Mouse (Mus musculus) megakaryocyte-erythroid progenitor cell, adult 5-6 weeks (primary cell): ENCODE data around the gene Ocm. TPM values are rescaled to one million over a fixed set of nuclear protein-coding genes. Genes with fewer than 3 reads are reported as not detected.
A peak's percentile ranks its signal among the peaks of the same experiment; 100 is the strongest.

Experiments used
- ATAC-seq: replicated peaks from 2 replicates; pipeline ENCODE4 v1.8.0; 2016; ENCODE audit warnings: mild to moderate bottlenecking, inconsistent platforms; ENCODE audit not compliant: severe bottlenecking, poor library complexity, low FRiP score, low TSS enrichment
- total RNA-seq, 2 experiments: library from RNA; stranded (forward) in 1 of 2; stranded (reverse) in 1 of 2; fragments of 200-1000, 215-1000 nt in 1 of 2; fragments of >200 nt in 1 of 2; fragmentation: Nextera tagmentation in 1 of 2; gene quantifications; 2 replicates each; pipeline ENCODE4 v1.2.3; 2014 to 2017

Gene Ocm
- total RNA-seq (2014; fragmentation: Nextera tagmentation), result not detected in 2 replicates
- not detected in 2 replicates for total RNA-seq (2017)

- no peak for ATAC-seq
Observed at GRCm38 (mm10) chr5:144026620-144027263, at the start of gene Ocm. Gene Ocm, minus strand, starts transcription at chr5:144026670.

DNA sequence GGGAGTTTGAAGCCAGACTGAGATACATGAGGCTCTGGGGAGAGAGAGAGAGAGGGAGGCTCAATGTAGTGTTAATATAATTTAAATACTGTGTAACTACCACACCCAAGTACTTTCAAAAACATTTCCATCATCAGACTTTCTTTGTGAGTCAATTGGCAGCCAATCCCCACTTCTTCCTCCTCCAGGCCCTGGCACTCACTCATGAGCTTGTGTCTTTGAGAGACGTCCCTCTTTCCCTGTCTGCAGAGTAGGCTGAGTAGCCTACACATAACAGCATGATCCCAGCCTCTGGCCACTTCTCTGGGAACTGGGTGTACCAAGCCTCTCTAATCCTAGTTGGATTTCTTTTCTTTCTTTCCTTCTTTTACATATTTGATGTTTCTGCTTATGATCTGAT is 44.8 kb upstream of the Ocm start:
- no peak for ATAC-seq

DNA sequence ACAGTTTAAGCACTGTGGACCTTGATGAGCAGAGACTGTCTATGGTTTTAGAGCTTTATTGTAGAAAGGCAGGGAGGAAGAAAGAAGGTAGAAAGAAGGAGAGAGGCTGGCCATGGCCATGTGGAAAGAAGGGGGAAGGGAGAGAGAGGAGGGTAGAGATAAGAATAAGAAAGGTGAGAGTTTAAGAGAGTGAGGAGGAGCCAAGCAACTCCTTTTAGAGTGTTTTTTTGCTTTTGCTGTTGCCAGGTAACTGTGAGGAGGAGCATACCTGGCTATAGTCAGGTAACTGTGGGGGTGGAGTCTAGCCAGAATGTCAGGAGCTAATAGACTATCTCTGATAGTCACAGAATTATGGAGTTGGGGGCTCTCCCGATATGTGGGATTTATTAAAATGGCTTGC is 43.6 kb upstream of the Ocm start:
- no peak for ATAC-seq

- no peak for ATAC-seq
Observed at GRCm38 (mm10) chr5:144066036-144066435, 39.6 kb upstream of the Ocm start.

DNA sequence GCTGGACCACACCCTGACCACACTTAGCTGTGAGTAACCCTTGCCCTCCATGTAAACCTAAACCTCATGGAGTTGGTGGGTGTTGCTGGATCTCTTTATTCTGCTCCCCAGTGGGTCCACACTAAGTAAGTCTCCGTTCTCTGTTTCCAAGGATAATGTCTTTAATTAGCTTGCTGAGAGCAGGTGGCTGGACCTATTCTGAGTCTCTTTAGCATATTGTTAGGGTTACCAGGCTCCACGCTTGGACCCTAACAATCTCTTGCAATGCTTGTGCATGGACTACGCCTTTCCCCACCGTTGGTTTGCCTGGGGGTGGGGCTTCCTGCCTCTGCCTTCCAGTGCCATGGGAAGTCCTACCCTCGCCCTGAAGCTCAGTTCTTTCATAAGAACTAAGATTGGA is 37.6 kb upstream of the Ocm start:
- no peak for ATAC-seq

- ATAC-seq, result no peak
Observed at GRCm38 (mm10) chr5:144054340-144054739, 27.9 kb upstream of the Ocm start.

DNA sequence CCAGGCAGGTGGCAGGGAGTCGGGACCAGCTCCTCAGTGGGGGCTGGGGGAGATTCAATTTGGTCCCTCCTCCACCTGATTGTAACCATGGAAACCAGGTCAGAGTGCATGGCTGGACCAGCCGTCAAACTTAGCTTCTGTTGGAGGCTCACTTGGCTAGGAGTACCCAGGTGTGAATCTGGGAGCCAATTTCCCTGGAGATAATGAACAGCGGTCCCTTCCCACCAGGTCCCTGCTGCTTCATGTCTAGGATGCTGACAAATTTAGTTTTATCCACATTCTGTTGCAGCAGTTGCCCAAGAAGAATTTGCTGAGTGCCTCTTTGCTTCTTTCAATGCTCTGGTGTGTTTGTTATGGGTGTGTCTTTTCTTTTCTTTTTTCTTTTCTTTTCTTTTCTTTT is 27.0 kb upstream of the Ocm start:
- no peak for ATAC-seq

DNA sequence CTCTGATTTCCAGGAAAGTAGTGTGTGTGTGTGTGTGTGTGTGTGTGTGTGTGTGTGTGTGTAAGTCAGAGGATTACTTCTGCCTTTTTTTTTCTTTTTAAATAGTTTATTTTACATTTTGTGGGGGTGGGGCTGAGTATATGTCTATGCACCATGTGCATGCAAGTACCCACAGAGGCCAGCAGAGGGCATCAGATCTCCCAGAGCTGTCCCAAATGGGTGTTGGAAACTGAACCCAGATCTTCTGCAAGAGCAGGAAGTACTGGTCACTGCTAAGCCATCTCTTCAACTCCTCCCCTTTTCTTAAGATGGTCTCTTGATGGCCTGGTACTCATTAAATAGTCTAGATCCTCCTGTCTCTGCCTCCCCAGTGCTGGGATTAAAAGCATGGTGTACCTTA is 24.8 kb upstream of the Ocm start:
- peak; percentile 87 for ATAC-seq

GRCm38 (mm10) chr5:144049881-144050280 is 23.4 kb upstream of the Ocm start:
- ATAC-seq, result no peak

GRCm38 (mm10) chr5:144047324-144047723 is 20.9 kb upstream of the Ocm start:
- no peak for ATAC-seq

GRCm38 (mm10) chr5:144043166-144043565 is 16.7 kb upstream of the Ocm start:
- no peak for ATAC-seq

DNA sequence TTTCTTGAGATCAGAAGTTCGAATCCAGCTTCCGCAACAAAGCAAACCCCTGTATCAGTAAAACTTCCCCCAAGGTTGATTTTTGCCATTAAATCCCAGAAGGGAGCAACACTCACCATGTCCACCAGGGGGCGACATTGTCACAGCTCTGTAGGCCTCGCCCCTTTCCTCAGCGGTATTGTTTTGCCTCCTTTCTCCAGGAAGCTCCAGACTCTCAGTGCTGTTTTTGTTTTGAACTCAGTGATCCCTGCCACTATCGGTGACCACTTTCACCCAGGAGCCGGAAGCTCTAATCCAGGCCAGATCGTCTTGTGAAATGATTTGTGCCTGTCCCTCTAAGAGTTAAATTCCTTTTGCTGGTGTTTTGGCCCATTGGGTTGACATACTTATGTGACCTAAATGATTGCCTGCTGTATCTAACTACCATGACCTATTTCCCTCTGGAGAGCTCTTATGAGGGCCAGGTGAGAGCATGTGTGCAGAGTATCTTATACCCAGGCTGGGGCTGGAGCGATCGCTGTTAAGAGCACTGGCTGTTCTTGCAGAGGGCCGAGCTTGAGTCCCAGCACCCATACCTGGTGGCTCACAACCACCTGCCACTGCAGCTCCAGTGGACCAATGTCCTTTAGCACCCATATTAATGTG is 14.4 kb upstream of the Ocm start:
- ATAC-seq, result peak; percentile 78

- no peak for ATAC-seq
Observed at GRCm38 (mm10) chr5:144039886-144040285, 13.4 kb upstream of the Ocm start.

DNA sequence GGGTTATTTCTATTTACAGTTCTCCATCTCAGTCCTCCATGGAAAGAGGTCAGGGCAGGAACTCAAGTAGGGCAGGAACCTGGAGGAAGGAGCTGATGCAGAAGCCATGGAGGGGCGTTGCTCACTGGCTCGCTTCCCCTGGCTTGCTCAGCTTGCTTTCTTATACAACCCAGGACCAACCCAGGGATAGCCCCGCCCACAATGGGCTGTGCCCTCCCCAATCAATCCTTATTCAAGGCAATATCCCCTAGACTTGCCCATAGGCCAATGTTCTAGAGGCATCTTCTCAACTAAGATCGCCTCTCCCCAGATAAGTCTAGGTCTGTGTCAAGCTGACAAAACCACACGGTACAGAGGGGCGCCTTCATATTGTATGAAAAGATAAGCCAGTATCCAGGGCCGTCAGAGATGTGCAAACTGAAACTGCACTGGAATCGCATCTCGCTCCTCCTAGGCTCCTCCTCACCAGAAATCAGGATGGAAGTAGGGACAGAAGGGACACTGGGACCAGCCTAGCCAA is 12.7 kb upstream of the Ocm start:
- ATAC-seq, result peak; percentile 74

GRCm38 (mm10) chr5:144036952-144037351 is 10.5 kb upstream of the Ocm start:
- ATAC-seq, result no peak

DNA sequence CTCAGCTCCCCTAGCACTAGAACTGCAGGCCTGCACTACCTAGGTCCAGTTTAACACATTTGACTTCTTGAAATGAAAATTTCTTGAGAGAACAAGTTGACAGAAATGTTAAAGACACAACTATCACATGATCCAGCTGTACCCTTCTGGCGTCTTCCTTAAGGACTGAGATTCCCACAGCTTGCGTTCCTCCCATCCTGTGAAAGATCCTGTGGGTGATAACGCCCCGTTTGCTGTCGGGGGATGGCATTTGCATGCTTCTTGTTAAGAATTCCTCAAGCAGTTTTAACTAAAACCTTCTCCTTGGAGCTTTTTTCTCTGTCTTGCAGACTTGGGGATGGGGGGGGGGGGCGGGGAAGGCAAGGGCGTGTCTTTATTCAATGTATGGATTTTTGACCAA is 8.1 kb upstream of the Ocm start:
- no peak for ATAC-seq

- ATAC-seq, result no peak
Observed at GRCm38 (mm10) chr5:144032491-144032890, 6.0 kb upstream of the Ocm start.

- no peak for ATAC-seq
Observed at GRCm38 (mm10) chr5:144015845-144016244, 10.6 kb downstream of the Ocm start.

DNA sequence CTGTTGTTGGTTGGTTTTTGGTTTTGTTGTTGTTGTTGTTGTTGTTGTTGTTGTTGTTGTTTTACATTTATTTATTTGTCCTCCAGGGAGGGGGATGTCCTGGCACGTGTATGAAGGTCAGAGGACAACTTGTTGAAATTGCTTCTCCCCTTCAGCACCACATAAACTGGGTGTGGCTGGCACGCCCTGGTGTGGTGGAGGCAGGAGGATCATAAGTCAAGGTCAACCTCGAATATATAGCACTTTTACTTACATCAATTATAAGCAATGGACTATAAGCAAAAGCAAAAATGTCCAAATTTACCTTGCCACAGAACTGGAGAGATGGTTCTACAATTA is 11.2 kb downstream of the Ocm start:
- ATAC-seq, result no peak

GRCm38 (mm10) chr5:144014551-144015311 is 11.7 kb downstream of the Ocm start, which contains the start of gene Ccz1:
Gene Ccz1, minus strand, starts transcription at chr5:144014877.
- ATAC-seq, result peak; percentile 98
